Mouse (Mus musculus) spleen, postnatal 36 days (tissue): ENCODE measurements around the gene Akr1b8.
"Not testable (repeated sequence)": the region's sequence is repeated elsewhere in the genome, so short reads cannot be mapped to it uniquely, and the experiment has no call there.

Source experiments
- DNase-seq, 2 experiments: peaks; one replicate each; pipeline ENCODE4 v3.0.0; 2022; ENCODE audit warnings: low spot score in 2 of 2, mixed read lengths in 1 of 2

Akr1b8 gene

GRCm38 (mm10) chr6:34399606-34400220 is 45.8 kb downstream of the Akr1b8 start:
- no peak for DNase-seq

DNA sequence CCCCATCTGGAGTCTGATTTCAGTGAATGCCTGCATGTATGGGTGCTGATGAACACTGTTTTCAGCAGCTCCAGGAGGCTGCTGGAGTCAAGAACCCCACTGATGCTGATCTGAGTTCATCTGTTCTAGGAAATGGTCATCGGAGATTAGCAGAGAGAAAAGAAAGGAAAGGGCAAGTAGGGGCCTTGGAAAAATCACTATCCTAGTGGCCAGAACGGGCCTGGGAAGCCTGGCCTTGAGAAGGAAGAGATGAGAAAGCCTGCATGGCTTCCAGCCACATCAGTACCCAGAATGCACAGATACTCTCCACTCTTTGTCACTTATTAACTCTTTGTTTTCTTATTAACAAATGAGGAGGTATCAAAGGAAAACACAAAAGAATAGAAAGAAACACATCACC is 46.8 kb downstream of the Akr1b8 start:
- no peak for DNase-seq

GRCm38 (mm10) chr6:34406746-34407145 is 52.8 kb downstream of the Akr1b8 start:
- no peak for DNase-seq

GRCm38 (mm10) chr6:34407403-34407802 is 53.5 kb downstream of the Akr1b8 start:
- no peak for DNase-seq

DNA sequence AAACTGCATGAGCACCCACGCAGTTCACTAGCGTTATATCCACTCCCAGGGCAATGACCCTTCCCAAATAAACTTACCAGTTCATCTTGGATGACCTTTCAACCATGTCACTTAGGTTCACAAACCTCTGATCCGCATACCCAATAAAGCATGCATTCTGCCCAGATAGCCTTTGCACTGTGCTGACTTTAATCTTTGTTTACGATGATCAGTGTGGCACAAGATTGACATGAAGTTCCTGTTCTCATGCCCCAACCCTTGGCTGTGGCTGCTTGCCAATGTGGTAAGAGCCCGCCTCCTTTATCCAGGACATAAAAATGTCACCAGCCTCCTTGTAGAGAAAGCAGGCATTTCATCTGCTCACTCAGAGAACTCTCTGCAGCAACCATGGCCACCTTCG is 58.1 kb downstream of the Akr1b8 start, which contains the start of gene Akr1b7:
Gene Akr1b7, plus strand, starts transcription at position 312 of the 400 bp plus-strand sequence.
- no peak for DNase-seq

GRCm38 (mm10) chr6:34412688-34413087 is 58.8 kb downstream of the Akr1b8 start:
- DNase-seq, result no peak

- not testable (repeated sequence) for DNase-seq
Observed at GRCm38 (mm10) chr6:34413386-34413785, 59.5 kb downstream of the Akr1b8 start.

DNA sequence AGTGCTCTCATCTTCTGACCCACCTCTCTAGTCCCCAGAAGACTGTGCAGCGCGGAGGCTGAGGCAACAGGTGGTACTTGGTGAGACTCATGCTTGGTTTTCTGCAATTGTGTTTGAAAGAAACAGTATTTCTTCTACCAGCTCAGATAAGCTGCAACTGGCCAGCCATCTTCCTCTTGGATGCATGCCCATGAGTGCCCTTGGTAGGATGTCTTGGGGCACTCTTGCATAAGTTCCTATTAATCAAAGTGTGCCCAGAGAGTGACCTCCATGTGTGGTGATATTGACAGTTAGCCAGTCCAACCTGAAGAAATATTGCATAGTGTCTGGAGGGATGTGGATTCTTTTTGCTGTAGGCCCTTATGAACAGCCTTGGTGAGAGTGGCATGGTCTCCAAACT is 62.6 kb downstream of the Akr1b8 start:
- DNase-seq, result no peak
